Mouse (Mus musculus): ENCODE measurements around the gene Arhgap45. TPM values are rescaled to one million over a fixed set of nuclear protein-coding genes. Genes with fewer than 3 reads are reported as not detected.

Arhgap45 gene
- total and polyA plus RNA-seq, 2 experiments from 2014 or later: 1.7 to 2.3 TPM

- DNase-seq (no peak), ATAC-seq (no peak)
- Histone ChIP-seq H3K9ac (no peak overlapping the region), H3K27me3 (ENCODE audit: insufficient read depth, low read length) (peaks cover 30% of the 10 kb centered on the region), H3K4me3 (ENCODE audit: low read depth, low read length) (no peak overlapping the region), H3K4me1 (ENCODE audit: insufficient read depth) (no peaks in the 10 kb centered on the region), H3K4me2 (ENCODE audit: low read depth) (no peak overlapping the region), H3K27ac (ENCODE audit: low read depth, low read length) (no peak overlapping the region), H3K9me3 (ENCODE audit: low read length) (no peaks in the 10 kb centered on the region), H3K36me3 (ENCODE audit: insufficient read depth) (no peaks in the 10 kb centered on the region)
- TF ChIP-seq CTCF (IDR thresholded peaks at IDR 0.05; ENCODE audit: low read depth): peak; percentile 34
- WGBS: 88% methylated on average over 6 of the region's 6 CpGs
Measured at GRCm38 (mm10) chr10:79991548-79991947, 24.9 kb upstream of the Arhgap45 start.

GRCm38 (mm10) chr10:79994397-79995115, 21.9 kb upstream of the Arhgap45 start:
- no peak overlapping the region for H3K27ac ChIP-seq (ENCODE audit: low read depth, low read length)

GRCm38 (mm10) chr10:79995636-79996035, 20.8 kb upstream of the Arhgap45 start:
- ATAC-seq (no peak), DNase-seq (no peak)
- 79% methylated on average over 1 of the region's 1 CpGs for WGBS
- Histone ChIP-seq H3K4me1 (ENCODE audit: insufficient read depth) (no peaks in the 10 kb centered on the region), H3K36me3 (ENCODE audit: insufficient read depth) (no peaks in the 10 kb centered on the region), H3K4me2 (ENCODE audit: low read depth) (no peak overlapping the region), H3K9me3 (ENCODE audit: low read length) (no peaks in the 10 kb centered on the region), H3K27me3 (ENCODE audit: insufficient read depth, low read length) (no peaks in the 10 kb centered on the region), H3K9ac (no peak overlapping the region), H3K4me3 (ENCODE audit: low read depth, low read length) (no peak overlapping the region), H3K27ac (ENCODE audit: low read depth, low read length) (no peak overlapping the region)
- TF ChIP-seq CTCF (IDR thresholded peaks at IDR 0.05; ENCODE audit: low read depth): no peak

More at GRCm38 (mm10) chr10:79994397-79995115, 21.9 kb upstream of the Arhgap45 start:
- Histone ChIP-seq H3K27me3 (ENCODE audit: insufficient read depth, low read length) (peaks cover 6% of the 10 kb centered on the region), H3K9ac (no peak overlapping the region), H3K4me2 (ENCODE audit: low read depth) (no peak overlapping the region), H3K4me1 (ENCODE audit: insufficient read depth) (no peaks in the 10 kb centered on the region), H3K9me3 (ENCODE audit: low read length) (no peaks in the 10 kb centered on the region), H3K36me3 (ENCODE audit: insufficient read depth) (no peaks in the 10 kb centered on the region), H3K4me3 (ENCODE audit: low read depth, low read length) (no peak overlapping the region)
- 79% methylated on average over 16 of the region's 16 CpGs for WGBS
- no peak for DNase-seq
- no peak for ATAC-seq
- TF ChIP-seq CTCF (IDR thresholded peaks at IDR 0.05; ENCODE audit: low read depth): no peak

GRCm38 (mm10) chr10:79996272-79997033, 20.0 kb upstream of the Arhgap45 start, which contains the start of gene Abca7:
TSS of gene Abca7 (plus strand) at chr10:79996494.
- no peaks in the 10 kb centered on the region for H3K27me3 ChIP-seq (ENCODE audit: insufficient read depth, low read length)
- H3K4me3 ChIP-seq (ENCODE audit: low read depth, low read length): peak within 1 kb of the TSS; percentile 44
- TF ChIP-seq CTCF (IDR thresholded peaks at IDR 0.05; ENCODE audit: low read depth): peak; percentile 6; the same call in 1 of the 2 replicates
- no peaks in the 10 kb centered on the region for H3K36me3 ChIP-seq (ENCODE audit: insufficient read depth)
- peak within 1 kb of the TSS; percentile 79 for H3K4me2 ChIP-seq (ENCODE audit: low read depth)
- under 1% methylated on average over 34 of the region's 34 CpGs for WGBS
- no peaks in the 10 kb centered on the region for H3K9me3 ChIP-seq (ENCODE audit: low read length)
- H3K4me1 ChIP-seq (ENCODE audit: insufficient read depth): no peaks in the 10 kb centered on the region
- ATAC-seq (peak; percentile 95), DNase-seq (peak; percentile 97)
- peak within 1 kb of the TSS; percentile 43 for H3K9ac ChIP-seq
- H3K27ac ChIP-seq (ENCODE audit: low read depth, low read length): 0 out of 2 replicates have a peak within 1 kb of the TSS, but pooled peaks have one; percentile 23

GRCm38 (mm10) chr10:79997034-79997760, 19.3 kb upstream of the Arhgap45 start:
- TF ChIP-seq CTCF (IDR thresholded peaks at IDR 0.05; ENCODE audit: low read depth): no peak
- no peaks in the 10 kb centered on the region for H3K4me1 ChIP-seq (ENCODE audit: insufficient read depth)
- H3K9me3 ChIP-seq (ENCODE audit: low read length): no peaks in the 10 kb centered on the region
- H3K36me3 ChIP-seq (ENCODE audit: insufficient read depth): no peaks in the 10 kb centered on the region
- peak overlapping the region; percentile 44 for H3K4me3 ChIP-seq (ENCODE audit: low read depth, low read length)
- DNase-seq: peak; percentile 90
- peak overlapping the region; percentile 79 for H3K4me2 ChIP-seq (ENCODE audit: low read depth)
- ATAC-seq: peak; percentile 83
- H3K27me3 ChIP-seq (ENCODE audit: insufficient read depth, low read length): no peaks in the 10 kb centered on the region
- WGBS: 2% methylated on average over 35 of the region's 35 CpGs
- peak overlapping the region; percentile 43; the same call in 1 of the 2 replicates for H3K9ac ChIP-seq
- 0 out of 2 replicates have a peak overlapping the region, but pooled peaks have one; percentile 23 for H3K27ac ChIP-seq (ENCODE audit: low read depth, low read length)

- H3K9me3 ChIP-seq (ENCODE audit: low read length): no peaks in the 10 kb centered on the region
- H3K27ac ChIP-seq (ENCODE audit: low read depth, low read length): no peak overlapping the region
- ATAC-seq: 0 out of 2 replicates have a peak, but pooled peaks have one; percentile 4
- no peak for TF ChIP-seq CTCF (IDR thresholded peaks at IDR 0.05; ENCODE audit: low read depth)
- H3K9ac ChIP-seq: peak overlapping the region; percentile 43; the same call in 1 of the 2 replicates
- peak overlapping the region; percentile 79 for H3K4me2 ChIP-seq (ENCODE audit: low read depth)
- peak overlapping the region; percentile 44 for H3K4me3 ChIP-seq (ENCODE audit: low read depth, low read length)
- peaks cover 2% of the 10 kb centered on the region; the same call in 1 of the 2 replicates for H3K27me3 ChIP-seq (ENCODE audit: insufficient read depth, low read length)
- H3K4me1 ChIP-seq (ENCODE audit: insufficient read depth): no peaks in the 10 kb centered on the region
- peak; percentile 41 for DNase-seq
- no peaks in the 10 kb centered on the region for H3K36me3 ChIP-seq (ENCODE audit: insufficient read depth)
- WGBS: 8% methylated on average over 15 of the region's 15 CpGs
Measured at GRCm38 (mm10) chr10:79997819-79998218, 18.6 kb upstream of the Arhgap45 start.

Data from forebrain, postnatal 0 days (tissue).